Mouse (Mus musculus): ENCODE results near the gene Npnt.

Gene Npnt

DNA sequence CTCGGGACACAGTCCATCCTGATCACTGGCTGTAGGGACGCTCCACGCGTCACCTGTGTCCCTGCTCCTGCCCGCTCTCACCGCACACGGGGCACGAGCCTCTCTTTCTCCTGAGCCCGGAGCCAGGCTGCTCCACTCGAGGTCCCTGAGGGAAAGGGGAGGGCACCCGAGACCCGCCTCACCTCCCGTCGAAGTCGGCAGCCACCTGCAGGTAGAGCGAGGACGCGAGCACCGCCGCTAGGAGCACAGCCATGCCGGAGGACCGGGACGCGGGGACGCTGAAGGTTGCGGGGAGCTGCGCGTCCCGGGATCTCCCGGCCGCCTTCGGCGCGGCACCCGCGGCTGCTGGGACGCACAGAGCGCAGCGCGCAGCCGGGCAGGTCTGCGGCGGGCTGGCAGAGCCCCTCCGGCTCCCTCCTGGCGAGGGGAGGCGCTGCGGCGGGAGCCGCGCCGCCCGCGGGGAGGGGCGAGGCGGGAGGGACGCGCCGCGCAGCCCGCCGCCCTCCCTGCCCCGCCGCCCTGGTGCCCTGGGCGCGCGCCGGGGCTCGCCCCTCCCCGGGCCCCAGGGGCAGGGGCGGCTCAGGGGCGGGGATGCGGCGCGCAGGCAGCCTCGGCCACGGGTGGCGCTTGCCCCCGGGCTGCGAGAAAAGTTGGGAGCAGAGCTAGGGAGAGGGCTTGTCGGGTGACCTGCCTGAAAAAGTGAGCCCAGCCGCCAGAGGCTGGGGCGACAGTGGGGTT is at the start of gene Npnt:
Gene Npnt (minus strand): TSS at position 501 of the 738 bp plus-strand sequence.
- DNase-seq (ENCODE audit: low read depth, low spot score): peak; percentile 70

DNA sequence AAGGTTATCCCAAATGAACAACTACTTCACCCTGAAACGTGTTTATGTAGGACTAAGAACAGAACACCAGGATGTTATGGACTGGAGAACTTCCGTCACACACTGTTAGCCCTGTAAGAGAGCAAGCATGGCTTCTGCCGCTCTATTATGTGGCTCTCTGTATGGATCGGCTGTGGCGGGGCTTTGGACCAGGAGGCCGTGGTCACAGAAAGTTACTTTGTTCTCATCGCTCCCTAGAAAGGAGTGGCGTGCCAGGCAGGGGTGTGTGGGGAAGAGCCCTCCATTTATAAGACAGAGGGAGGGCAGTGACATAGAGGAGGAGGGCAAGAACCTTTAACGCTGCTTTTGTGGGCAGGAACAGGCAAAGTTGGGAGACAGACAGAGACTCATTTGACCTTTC is 46.2 kb upstream of the Npnt start:
- DNase-seq (ENCODE audit: low read depth, low spot score): no peak

DNA sequence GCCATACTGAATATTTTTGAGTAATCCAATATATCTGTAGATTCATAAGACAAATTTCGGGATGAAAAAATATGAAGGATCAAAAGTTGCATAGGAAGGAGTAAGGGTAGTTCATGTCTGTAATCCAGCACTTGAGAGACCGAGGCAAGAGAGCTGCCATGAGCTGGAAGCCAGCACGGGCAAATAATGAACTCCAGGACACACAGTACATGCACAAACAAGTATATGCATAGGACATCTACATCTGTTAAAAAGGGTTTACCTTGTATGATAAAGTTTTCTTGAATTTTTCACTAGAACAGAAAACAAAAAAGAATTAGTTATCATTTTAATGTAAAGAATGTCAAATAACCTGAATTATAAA is 45.8 kb upstream of the Npnt start:
- DNase-seq (ENCODE audit: low read depth, low spot score): no peak

DNA sequence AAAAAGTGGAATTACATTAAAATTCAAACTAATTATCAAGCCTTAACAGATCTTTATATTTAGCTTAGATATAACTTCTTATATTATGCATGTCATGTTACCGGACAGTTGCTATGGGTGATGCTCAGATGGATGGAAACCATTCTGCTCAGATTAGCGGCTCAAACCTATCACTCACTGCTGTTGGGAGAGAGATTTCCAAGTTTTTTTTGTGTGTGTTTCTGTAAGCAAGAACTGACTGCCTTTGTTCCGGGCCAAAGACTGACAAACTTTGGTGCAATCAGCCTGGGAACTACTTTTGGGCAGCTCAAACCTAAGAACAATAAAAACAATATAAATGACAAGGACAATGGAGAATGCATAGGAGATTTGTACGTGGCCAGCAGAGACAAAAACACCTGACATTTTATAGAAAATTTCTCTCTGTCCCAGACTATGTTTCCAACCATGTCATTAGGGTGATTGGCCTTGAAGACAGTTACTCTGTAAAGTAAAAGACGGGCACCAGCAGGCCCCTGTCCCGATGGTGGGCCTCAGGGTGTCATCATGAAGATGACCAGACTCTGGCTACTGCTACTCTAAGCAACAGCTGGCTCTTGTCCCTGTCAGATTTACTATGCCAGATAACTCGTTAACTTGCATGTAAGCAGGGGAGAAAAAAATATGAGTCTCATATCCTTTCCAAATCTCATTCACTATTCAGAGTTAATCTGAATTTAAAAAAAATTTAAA is 45.2 kb upstream of the Npnt start:
- DNase-seq (ENCODE audit: low read depth, low spot score): no peak

DNA sequence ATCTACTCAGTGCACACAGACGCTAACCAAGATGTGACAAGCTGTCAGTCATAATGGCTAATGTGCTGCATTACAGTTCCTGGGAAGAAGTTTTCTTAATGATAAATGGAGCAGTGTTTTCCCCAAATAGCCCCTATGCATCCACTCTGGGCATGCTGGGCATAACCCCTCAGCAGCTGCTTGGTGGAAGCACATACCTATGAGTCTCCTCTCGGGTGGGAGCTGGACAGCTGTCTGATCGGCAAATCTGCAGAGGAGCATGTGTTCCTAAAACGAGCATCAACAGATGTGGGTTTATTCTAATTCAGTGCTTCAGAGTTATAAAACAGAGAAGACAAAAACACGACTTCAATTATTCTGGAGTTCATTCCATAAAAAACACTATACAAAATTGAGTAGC is 36.1 kb upstream of the Npnt start:
- no peak for DNase-seq (ENCODE audit: low read depth, low spot score)

DNA sequence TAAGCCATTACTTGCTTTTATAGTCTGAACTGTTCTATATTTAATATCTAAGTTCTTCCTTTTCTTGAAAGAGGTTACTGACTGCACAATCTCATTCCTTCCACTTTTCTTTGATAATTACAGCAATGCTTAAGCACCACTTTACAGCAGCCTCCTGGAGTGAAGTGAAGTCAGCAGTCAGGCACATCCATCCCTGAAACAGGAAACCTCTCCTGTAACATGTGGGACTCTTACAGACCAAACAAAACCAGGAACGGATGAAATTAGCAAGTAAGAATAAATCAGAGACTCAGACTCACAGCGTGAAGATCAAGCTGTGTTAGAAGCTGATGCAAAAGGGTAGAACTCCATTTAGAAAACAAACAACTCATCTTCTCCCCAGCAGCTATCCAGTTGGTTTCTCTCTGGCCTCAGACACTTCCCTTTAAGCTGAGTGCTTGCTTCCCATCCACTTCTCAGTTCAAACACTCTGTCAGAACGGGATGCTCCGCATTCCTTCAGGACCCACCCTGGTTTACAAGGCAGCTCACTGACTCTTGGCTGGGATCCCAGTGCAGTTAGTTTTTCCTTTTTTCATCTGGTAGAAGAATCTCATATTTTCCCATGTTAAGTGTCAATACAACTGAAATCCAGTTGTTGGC is 33.9 kb upstream of the Npnt start:
- DNase-seq (ENCODE audit: low read depth, low spot score): peak; percentile 90

DNA sequence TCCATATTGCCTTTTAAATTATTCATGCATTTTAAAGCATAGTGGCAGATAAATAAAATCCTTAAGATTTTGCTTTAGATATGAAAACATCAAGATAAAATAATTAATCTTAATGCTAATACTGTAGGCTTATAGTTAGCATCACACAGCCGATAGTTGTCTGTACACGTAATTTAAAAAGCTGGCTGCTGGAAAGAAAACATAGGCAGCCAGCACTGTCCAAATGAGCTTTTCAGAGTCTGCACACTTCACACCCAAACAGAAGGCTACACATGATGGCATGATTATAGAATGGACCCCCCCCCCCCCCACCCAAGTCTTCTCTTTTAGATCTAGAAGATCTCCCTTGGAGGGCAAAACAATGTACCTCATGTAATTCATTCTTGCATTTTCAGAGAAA is 31.9 kb upstream of the Npnt start:
- no peak for DNase-seq (ENCODE audit: low read depth, low spot score)

DNA sequence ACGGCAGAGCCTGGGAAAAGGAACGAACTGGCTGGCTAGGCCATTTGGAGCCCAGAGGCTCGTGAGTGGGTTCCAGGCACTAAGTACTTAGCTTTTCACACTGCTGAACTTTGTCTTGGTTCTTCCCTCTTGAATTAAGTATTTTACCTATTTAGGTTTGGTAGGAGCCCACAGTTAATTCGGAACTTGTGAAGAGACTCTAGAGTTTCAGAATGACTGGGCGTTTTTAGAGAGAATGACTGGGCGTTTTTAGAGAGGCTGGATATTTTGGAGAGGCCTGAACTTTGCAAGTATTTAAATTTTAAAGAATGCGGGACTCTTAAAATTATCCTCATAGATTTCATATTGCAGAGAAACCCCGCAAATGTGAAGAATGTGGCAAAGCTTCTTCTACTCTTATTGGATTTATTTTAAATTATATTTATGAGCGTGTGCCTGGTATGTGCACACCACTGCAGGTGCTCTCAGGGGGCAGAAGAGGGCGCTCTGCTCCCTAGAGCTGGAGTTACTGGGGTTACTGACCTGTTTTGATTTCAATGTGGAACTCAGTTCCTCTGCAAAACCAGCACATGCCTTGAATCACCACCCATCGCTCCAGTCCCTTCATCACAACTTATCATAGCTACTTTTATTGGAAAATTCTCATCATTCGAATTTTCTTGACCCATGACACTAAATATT is 29.8 kb upstream of the Npnt start:
- DNase-seq (ENCODE audit: low read depth, low spot score): peak; percentile 65

DNA sequence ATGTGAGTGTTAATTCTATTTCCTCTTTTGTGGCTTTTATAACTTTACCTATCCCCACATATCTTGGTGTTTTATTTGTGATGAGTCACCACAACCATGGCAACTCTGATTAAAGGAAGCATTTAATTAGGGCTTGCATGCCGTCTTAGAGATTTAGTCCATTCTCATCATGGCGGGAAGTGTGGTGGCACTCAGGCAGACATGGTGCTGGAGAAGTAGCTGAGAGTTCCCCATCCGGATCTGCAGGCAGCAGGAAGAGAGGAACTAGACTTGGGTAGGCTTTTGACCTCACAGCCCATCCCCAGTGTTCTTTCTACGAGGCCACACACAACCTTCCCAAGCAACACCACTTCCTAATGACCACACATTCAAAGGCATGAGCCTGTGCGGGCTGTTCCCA is 16.2 kb upstream of the Npnt start:
- DNase-seq (ENCODE audit: low read depth, low spot score): no peak

DNA sequence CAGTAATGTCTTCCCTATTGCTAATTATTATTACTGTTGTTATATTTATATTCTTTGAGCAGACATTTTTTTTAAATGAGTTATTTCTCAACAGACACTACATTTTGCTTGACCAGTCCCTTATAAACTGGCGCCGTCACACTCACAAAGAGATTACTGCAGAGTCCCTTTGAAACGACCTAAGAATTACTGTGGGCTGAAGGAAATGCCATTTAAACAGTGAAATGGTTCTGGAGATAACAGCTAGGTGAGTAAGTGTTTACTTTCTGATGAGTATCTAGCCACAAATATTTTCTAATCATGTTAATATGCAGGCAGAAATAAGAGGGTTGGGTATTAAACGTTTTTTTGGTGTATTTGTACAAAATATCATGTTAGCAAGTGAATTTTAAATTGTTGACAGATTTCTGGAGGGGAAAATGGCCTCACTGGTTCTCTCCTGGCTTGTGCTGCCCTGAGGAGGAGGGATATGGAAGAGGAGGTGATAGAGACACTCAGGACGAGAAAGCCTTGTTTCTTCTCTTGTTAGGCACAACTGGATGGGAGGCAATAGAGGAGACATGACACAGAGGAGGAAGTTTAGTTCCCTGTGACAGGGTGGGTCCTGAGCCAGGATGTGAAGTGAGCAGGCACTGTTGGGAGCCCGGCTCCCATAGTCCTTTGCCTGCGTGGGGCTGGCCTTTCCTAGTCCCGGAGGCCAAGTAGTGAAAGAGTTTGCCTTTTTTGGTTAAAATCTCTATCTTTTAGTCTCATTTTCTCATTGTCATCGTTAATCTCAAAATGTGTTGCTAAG is 14.8 kb upstream of the Npnt start:
- no peak for DNase-seq (ENCODE audit: low read depth, low spot score)

DNA sequence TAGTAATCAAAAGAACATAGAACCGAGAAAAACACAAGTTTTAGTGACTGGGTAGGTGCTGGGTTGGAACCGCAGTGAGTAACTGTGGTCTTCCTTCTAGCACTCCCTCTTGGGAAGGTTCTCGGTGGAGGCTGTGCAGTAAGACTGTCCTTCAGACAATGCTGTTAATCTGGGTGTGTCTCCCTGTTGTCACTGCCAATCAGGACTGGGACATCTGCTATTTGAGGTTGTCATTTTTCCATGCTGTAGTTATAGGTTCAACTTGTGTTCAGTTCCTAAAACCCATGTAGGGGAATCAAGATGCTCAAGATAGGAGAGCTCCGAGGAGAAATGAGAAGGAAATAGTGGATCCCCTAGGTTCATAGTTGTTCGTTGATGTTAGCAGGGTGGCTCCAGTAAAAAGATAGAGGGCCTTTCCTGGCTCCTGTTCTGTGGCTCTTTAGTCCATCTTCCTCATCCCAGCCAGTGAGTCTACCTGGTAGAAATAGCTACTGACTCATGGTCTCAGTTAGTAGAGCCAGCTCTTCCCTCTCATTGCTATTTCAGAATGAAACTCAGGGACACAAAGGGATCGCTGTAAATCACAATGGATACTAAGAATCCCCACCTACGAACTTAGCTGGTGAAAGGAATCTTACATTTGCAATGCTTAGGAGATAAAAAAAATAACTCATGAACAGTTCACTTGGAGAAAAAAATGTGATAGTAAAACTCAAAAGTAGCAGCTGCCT is 12.7 kb upstream of the Npnt start:
- DNase-seq (ENCODE audit: low read depth, low spot score): no peak

DNA sequence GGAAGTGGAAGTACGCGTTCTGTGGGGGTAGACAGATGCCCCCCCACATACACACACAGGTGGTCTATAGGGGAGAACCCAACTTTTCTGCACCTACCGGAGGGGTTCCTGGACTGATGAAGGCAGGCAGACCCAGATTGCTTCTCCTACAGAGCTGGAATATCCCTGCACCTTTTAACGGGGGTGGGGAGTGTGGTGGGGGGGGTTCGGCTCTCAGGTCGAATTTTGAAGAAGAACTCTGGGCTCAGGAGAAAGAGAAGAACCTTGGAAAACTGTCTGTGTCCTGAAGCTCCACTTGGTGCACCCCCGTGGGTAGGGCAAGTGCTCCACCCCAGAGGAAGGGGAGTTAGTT is 414 bp upstream of the Npnt start:
- no peak for DNase-seq (ENCODE audit: low read depth, low spot score)

DNA sequence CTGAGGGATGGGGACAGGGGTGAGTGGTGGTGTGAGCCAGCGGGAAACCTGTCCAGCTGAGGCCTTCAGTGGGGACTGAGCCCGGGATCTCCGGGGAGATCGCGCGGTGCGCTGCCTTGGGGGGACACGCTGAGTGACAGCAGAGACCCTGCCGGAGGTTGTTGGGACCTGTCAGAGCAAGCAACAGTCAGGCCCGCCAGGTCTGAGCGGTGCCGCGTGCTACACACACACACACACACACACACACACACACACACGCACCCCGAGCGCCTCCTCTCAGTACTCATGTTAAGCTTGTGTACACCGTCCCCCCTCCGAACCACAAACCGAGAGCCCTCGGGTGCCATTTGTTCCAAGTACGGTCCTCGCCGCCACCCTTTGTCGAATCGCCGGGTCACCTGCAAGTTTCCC is 706 bp downstream of the Npnt start:
- no peak for DNase-seq (ENCODE audit: low read depth, low spot score)

DNA sequence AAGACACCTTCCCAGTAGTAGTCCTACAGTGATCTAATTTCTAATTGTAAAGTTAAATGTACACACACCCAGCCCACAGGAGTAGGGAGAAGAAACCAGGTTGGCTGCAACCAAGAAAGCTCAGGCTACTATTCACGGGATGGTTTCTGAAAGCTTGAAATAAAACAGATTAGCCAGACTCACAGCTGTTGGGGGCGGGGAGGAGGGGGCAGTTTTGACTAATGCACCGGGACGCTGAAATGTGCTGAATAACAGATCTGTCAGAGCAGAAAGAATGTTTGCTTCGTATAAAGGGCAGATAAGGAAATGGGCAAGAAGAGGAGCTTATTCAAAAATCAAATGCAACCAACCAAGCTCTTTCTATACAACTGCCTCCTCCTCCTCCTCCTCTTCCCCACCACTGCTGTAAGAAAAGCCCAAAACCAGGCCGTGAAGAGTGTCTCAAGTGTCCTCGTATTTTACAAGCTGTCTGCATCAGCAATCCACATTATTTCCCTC is 1.7 kb downstream of the Npnt start:
- no peak for DNase-seq (ENCODE audit: low read depth, low spot score)

DNA sequence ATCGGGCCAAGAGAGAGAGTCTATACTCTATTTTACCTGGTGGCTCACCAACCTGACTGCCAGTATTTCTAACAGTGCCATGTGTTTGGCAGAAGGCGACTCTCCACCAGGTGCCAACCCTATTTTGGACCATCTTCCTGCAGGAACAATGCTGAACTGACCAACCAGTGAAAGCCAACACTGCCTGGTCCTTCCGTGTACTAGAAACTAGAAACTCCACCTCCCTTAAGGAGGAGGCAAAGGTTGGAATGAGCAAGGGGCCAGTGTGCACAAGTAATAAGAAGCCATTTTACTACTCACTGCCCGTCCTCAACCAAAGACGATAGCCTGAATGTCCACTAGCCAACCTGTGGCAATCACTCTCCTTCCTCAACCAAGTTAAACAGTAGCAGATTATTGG is 4.0 kb downstream of the Npnt start:
- DNase-seq (ENCODE audit: low read depth, low spot score): no peak

DNA sequence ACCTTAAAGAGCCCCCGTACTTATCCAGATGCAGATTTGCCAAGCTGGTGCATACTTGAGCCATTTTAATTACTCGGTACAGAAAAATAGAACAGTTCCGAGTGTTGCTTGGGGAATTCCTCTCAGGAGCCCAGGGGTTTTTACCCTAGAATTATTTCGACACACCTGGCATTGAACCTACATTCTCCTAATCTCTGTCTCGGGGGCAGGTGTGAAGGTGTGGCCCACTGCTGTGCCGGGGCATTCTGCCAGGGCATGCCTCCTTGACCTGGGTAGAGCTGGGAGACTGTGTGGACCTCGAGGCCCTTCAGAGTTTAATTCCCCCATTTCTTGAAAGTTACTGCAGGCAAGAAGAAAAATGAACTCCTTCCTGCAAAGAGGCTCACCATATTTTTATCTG is 4.4 kb downstream of the Npnt start:
- DNase-seq (ENCODE audit: low read depth, low spot score): no peak

DNA sequence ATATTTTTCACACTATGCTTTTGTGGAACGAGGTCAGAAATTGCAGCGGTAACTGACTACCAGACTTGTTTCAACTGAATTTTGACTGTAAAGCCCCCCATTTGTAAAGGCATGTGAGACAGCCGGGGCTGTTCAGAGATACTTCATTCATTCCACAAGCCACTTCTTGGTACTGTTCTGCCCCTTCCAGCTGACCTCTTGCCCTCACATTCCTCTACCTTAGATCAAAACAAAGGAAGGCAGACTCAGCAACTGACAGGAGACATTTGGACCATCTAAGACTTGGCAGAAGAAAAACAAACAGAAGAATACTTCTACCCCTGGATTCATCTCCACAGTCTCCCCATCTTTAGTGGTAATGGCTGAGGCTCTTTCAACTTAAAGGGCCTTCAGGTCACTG is 5.5 kb downstream of the Npnt start:
- no peak for DNase-seq (ENCODE audit: low read depth, low spot score)

DNA sequence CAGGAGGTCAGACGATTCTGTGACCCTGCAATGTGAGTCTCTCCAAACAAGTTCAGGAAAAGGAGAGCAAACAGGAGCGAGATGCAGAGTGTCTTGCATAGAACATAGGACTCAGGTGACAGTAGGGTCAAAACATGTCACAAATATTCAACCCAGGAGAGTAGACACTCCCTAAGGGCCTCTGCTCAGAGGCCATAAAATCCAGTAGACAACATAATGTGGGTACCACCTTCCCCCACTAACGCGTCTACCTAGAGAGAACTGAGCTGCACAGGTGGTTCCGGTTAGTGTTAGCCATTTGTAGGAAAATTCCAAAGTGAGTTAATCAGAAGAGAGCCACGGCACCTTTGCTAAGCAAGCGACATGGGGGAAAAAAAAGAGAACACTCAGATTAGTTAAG is 5.9 kb downstream of the Npnt start:
- no peak for DNase-seq (ENCODE audit: low read depth, low spot score)

DNA sequence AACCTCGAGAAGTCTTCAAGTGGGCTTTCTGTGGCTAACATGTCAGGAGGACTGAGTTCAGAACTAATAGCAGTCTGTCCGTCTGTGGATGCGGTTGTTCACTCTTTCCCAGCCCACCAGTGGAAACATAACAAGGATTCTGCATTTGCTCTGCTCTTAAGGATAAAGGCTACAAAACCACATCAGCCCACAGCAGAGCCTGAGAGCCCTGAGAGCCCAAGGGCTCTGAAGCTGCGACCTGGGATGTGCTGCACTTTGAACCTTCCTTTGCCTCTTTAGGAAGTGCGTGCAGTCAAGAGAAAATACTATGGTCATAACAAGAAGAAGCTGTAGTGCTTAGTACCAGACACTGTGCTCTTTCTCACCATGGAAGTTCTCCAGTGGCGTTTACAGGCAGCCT is 7.3 kb downstream of the Npnt start:
- no peak for DNase-seq (ENCODE audit: low read depth, low spot score)

DNA sequence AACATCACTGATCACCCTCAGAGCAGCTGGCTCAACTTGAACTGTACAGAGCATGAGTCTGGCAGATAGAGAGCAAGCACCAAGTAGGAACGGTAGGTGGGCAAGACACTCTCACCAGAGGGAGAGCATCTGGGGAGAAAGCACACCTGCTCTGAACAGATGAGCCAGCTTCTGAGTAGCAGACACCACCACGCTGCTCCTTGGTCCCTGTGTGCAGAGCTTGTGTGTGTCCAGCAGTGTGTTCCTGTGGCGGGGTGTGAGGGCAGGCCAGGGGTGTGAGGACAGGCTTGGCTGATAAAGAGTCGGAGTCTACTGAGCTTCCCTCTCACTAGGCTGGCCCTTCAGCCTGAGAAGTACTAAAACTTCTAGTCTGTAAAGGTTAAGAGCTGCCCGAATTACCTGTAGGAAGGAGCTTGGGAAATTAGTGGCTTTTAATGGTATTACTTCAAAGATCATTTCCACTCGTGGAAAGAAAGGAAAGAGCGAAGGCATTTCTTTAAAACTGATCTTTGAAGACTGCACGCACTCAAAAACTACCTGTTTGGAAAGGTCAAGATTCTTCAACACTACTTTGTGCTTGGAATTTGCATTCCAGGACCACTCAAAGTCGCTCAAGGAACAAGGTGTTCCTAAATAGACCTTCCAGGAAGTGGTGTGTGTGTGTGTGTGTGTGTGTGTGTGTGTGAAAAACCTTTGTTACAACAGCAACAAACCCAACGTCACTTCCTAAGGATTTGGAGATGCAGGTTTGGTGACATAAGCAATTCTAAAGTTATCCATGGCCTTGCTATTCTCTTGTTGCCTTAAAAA is 9.7 kb downstream of the Npnt start:
- DNase-seq (ENCODE audit: low read depth, low spot score): peak; percentile 25

Measured in R1 (cell line).